Mouse (Mus musculus): Measurements from ENCODE around the gene Calhm6.

DNA sequence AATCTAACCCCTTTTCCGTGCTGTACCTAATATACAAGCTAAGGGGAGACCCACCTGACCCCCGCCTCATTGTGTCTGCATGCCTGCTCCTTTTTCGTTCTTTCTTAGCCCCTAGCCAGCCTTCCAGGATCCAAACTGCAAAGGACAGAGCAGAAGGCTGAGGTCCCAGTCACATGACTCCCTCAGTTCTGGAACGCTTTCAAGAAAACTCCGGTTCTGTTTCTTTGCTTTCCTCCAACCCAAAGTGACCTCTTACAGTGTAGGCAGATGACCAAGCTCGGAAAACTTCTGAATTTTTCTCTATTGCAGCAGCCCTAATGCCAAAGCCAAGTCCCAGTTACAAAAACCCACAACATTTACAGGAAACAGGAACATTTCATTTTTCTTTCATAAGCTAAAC is 607 bp upstream of the Calhm6 start:
- TF ChIP-seq POLR2A (IDR thresholded peaks at IDR 0.05; ENCODE audit: insufficient read length, low read depth) (no peak), MAX (IDR thresholded peaks at IDR 0.05; ENCODE audit: low read depth) (no peak), SRF (IDR thresholded peaks at IDR 0.05; ENCODE audit: control insufficient read depth, insufficient read length, low read depth) (no peak), USF1 (IDR thresholded peaks at IDR 0.05; ENCODE audit: low read depth) (peak; percentile 19), MYOD1 (IDR thresholded peaks at IDR 0.05; ENCODE audit: control insufficient read depth in 1 of 3, insufficient read length in 2 of 3, low read depth in 2 of 3) (no peak), TCF12 (IDR thresholded peaks at IDR 0.05; ENCODE audit: insufficient read depth, poor library complexity, severe bottlenecking) (no peak), POLR2AphosphoS2 (IDR thresholded peaks at IDR 0.05; ENCODE audit: insufficient read length, low read depth) (no peak), TCF3 (IDR thresholded peaks at IDR 0.05; ENCODE audit: insufficient read length, low read depth) (no peak)

All from myocyte (in vitro differentiated cells).